Mouse (Mus musculus): ENCODE data around the gene Ttn.

The Ttn gene

DNA sequence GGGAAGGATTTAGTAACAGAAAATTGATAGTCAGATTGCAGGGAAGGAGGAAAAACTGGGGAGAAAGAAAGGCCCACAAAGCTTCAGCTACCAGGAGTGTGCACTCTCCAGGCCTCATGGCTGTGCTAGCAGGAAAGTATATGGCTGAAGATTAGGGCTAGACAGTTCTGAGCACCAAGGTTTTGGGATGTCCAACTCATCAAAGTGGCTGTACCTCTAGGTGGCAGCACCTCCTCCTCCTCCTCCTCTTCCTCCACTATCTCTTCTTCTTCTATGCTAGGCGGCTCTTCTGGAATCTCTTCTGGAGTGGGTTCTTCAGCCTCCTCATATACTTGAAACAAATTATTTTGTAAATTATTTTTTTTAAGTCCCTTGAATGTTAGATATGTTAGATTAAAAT lies 139.2 kb downstream of the Ttn start:
- no peak for DNase-seq (ENCODE audit: low spot score)

DNA sequence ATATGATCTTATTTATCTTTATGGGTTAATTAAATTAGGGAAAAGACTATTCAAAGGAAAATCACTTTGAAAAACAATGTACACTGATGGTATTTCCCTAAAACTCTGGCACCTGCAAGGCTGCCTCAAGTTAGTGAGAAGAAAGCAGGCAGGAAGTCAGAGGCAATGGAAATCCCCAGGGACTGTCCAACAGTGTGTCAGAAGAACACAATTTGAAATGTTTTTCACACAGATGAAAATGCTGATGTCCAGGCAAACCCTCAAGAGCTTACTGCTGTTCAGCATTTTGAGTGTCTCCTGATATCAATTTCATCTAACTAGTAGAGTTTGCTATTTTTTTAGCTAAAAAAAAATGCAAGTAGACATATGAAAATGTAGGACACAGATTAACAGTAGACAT lies 161.9 kb downstream of the Ttn start:
- DNase-seq (ENCODE audit: low spot score) = no peak

GRCm38 (mm10) chr2:76817796-76818195 lies 164.6 kb downstream of the Ttn start:
- no peak for DNase-seq (ENCODE audit: low spot score)

- DNase-seq (ENCODE audit: low spot score) = no peak
Observed at GRCm38 (mm10) chr2:76814048-76814817, 168.1 kb downstream of the Ttn start.

DNA sequence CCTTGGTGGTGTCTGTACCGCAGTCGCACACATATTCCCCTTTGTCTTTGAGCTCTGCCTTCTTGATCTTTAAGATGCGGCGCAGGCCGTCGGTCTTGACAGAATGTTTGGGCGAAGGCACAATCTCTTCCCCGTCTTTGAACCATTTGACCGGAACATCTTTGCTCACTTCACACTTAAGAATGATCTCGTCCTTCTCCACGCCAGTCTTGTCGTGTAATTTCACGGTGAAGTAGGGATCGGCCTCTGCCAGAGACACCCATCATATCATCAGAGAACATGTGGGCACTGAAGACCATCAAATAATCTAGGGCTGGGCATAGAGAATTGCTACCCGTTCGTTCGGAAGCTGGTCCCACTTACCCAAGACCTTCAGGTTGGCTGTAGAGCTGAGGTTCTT lies 171.2 kb downstream of the Ttn start:
- DNase-seq (ENCODE audit: low spot score) = no peak

DNA sequence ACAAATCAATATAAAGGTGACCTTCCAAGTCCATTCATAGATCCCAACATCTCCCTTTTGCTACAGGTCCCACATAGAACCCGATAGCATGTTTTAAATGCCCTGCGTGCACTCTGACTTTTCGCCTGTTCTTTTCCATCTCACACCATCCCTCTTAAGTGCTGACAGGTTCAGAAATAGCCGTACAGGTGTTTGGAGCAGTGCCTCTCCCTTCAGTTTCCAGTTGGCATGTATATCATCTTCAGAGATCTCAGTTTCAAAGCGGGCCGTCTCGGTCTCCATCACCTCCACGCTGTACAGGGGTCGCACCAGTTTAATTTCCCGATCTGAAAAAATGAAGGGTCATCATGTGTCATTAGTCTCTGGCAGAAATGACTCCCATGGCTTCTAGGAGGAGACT lies 174.0 kb downstream of the Ttn start:
- DNase-seq (ENCODE audit: low spot score) = no peak

DNA sequence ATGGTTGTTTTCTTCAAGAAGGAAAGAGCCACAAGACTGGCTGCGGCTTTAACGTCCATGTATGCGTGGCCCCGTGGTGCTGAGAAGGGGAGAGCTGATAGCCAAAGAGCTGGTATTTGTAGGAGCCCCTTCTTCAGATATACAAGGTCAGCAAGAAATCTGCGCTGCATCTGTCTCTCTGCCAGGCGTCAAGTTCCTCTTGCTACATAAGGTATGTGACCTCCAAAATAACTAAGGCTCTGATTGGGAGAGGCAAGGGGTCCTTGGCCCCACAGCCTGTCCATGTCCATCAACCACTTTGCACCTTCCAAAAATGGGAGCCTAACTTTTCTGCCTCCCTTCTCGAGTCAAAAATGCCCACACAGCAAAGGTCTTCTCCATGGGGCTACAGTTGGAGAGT lies 175.1 kb downstream of the Ttn start:
- DNase-seq (ENCODE audit: low spot score) = no peak

GRCm38 (mm10) chr2:76806861-76807260 lies 175.5 kb downstream of the Ttn start:
- no peak for DNase-seq (ENCODE audit: low spot score)

- DNase-seq (ENCODE audit: low spot score) = no peak
Observed at GRCm38 (mm10) chr2:76806376-76806775, 176.0 kb downstream of the Ttn start.

DNA sequence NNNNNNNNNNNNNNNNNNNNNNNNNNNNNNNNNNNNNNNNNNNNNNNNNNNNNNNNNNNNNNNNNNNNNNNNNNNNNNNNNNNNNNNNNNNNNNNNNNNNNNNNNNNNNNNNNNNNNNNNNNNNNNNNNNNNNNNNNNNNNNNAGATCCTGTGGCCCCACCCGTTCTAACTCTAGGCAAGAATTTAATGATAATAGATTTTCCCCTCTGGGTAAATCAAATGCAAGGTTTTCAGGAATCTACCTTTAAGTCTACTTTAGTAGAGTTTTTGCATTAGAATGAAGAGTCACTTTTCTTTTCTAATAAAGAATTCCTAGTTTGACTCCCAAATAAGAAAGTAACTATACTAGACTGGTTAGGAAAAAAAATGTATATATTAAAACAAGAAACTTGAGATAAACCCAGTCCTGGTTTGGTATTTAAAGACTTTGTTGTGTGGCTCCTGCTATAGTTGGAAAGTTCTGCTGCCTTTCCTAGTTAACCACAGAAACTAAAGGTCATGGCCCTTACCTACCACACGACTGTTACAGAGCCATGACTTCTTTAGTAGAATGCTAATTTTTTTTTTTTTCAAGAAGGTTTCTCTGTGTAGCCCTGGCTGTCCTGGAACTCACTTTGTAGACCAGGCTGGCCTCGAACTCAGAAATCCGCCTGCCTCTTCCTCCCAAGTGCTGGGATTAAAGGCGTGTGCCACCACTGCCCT lies 177.0 kb downstream of the Ttn start:
- DNase-seq (ENCODE audit: low spot score) = no peak

- no peak for DNase-seq (ENCODE audit: low spot score)
Observed at GRCm38 (mm10) chr2:76784171-76784570, 198.2 kb downstream of the Ttn start.

GRCm38 (mm10) chr2:76780792-76781191 lies 201.6 kb downstream of the Ttn start:
- no peak for DNase-seq (ENCODE audit: low spot score)

DNA sequence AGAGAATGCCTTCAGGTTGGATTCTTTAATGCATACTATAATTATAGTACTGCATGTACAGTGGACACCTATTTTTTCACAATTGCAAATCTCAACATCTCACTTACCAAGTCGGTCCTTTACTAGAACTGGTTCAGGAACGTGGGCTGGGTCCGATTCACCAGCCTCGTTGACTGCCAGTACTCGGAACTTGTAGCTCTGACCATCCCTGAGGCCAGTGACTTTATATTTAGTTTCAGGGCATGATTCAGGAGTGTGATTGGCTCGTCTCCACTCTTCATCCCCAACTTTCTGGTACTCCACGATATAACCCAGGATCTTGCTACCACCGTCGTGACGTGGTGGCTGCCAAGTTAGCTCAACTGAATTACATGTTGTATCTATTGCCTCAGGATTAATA lies 212.5 kb downstream of the Ttn start:
- no peak for DNase-seq (ENCODE audit: low spot score)

- DNase-seq (ENCODE audit: low spot score) = no peak
Observed at GRCm38 (mm10) chr2:76767231-76767630, 215.1 kb downstream of the Ttn start.

DNA sequence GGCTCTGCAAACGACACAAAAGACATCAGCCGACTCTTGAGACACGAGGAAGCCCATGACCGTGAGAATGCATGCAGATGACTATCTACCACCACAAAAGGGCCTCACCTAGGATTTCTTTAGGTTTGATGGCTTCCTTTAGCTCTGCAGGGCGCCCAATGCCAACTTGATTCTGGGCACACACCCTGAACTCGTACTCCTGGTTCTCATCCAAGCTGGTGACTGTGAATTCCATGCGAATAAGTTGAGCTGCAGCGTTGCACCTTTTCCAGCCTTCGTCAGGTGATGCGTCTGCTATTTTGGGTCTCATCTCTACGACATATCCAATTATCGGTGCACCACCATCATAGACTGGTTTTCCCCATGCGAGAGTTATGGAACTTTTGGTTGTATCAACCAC lies 217.8 kb downstream of the Ttn start:
- no peak for DNase-seq (ENCODE audit: low spot score)

DNA sequence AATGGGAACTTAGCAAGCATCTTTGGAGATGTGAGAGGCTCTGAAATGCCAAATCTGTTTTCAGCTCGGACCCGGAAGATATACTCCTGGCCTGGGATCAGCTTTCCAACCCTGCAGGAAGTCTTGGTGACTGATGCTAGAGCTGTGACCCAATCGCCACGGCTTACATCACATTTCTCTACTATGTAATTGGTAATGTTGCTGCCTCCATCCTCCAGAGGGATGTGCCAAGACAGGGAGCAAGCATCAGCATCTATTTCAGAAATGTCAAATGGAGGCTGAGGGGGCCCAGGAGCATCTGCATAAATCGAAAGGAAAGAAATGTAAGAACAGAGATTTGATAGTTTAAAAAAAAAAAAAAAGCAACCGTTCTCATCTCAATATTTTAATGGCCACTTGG lies 220.2 kb downstream of the Ttn start:
- no peak for DNase-seq (ENCODE audit: low spot score)

DNA sequence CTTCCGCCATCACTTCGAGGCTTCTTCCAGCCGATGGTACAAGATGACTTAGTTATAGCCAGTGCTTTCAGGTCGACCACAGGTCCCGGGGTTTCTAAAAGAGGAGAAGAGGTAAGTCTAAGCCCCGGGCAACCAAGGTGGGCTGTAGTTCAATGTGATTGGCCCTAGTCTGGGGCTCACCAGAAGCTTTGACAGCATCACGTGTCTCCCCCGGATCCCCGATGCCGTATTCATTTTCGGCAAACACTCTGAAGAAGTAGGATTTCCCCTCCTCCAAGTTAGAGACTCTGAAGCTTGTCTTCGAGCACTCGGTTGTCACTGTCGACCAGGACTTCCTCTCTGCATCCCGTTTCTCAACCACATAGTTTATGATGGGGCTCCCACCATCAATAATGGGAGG lies 225.9 kb downstream of the Ttn start:
- DNase-seq (ENCODE audit: low spot score) = no peak

DNA sequence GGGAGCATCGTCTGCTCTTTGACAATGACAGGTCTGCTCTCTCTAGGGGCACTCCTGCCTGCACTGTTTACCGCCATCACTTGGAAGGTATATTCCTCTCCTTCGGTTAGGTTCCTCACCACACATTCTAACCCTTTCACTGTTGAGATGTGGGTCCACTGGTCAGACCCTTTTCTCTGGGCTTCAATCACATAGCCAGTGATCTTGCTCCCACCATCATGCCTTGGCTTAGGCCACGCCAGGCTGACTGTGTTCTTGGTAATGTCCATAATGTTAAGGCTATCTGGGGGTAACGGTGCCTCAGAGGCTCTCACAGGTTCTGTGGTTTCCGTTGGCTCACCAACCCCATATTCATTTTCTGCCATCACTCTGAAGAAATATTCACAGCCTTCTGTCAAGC lies 230.4 kb downstream of the Ttn start:
- DNase-seq (ENCODE audit: low spot score) = no peak

DNA sequence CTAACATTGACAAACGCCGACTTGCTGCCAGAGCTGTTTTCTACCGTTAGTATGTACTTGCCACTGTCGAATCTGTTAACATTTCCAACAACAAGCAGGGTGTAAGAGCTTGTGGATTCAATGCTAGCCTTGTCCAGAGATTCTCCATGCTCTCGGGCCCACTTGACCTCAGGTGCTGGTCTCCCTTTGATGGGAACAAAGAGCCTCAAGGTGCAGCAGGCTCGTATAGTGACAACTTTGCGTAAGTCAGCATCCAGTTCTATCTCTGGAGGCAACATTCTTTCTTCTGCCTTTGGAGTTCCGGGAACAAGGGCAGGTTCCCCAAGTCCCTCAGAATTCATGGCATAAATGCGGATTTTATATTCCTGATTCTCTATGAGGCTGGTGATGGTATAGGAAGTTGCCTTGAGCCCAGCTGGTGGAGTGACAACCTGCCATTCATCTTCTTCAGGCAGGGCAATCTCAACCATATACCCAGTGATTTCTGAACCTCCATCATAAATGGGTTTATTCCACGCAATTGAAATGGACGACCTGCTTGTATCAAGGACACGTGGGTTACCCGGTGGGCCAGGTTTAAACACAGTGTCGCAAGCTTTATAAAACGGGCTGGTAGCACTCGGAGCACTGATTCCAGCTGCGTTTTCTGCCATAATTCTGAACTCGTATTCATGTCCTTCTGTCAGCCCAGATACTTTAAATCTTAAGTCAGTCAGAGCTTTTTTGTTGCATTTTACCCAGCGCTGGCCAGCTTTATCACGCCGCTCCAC lies 232.8 kb downstream of the Ttn start:
- no peak for DNase-seq (ENCODE audit: low spot score)

GRCm38 (mm10) chr2:76748696-76749095 lies 233.7 kb downstream of the Ttn start:
- DNase-seq (ENCODE audit: low spot score) = no peak

- no peak for DNase-seq (ENCODE audit: low spot score)
Observed at GRCm38 (mm10) chr2:76719650-76720049, 262.7 kb downstream of the Ttn start.

GRCm38 (mm10) chr2:76714984-76715383 lies 267.4 kb downstream of the Ttn start:
- DNase-seq (ENCODE audit: low spot score) = peak; percentile 37

GRCm38 (mm10) chr2:76708512-76708911 lies 273.8 kb downstream of the Ttn start:
- DNase-seq (ENCODE audit: low spot score) = peak; percentile 51

All from adipocyte (in vitro differentiated cells).